Mouse (Mus musculus) ES-E14 (cell line): ENCODE data around the gene Isl2.

Experiments used
- CHD2 ChIP-seq: IDR thresholded peaks from 2 replicates; pipeline ENCODE4 v1.6.1; 2014; ENCODE audit warnings: mild to moderate bottlenecking, low read depth, low read length, inconsistent platforms
- HCFC1 ChIP-seq: IDR thresholded peaks from 2 replicates; pipeline ENCODE4 v1.6.1; 2012; ENCODE audit warnings: low read length, inconsistent platforms, borderline replicate concordance; ENCODE audit not compliant: insufficient read depth
- MAFK ChIP-seq: IDR thresholded peaks from 2 replicates; pipeline ENCODE4 v1.6.1; 2014; ENCODE audit warnings: mild to moderate bottlenecking, low read depth, low read length, inconsistent platforms; ENCODE audit not compliant: insufficient read depth
- ZC3H11A ChIP-seq: IDR thresholded peaks from 2 replicates; pipeline ENCODE4 v1.6.1; 2012; ENCODE audit warnings: low read depth, mild to moderate bottlenecking, inconsistent platforms, low read length, borderline replicate concordance
- ZNF384 ChIP-seq: IDR thresholded peaks from 2 replicates; pipeline ENCODE4 v1.6.1; 2012; ENCODE audit warnings: low read depth, low read length, inconsistent platforms

GRCm38 (mm10) chr9:55541681-55542365, 3.4 kb downstream of the Isl2 start:
- TF ChIP-seq CHD2 (no peak), HCFC1 (no peak), ZNF384 (no peak), ZC3H11A (no peak), MAFK (no peak)
